Mouse (Mus musculus): ENCODE measurements at regions not wholly inside any gene's neighbourhood (a gene's known extent, or its start where the extent isn't known, plus 50 kb on each side); places are given as distances from the start of the nearest gene placed in this dataset.

DNA sequence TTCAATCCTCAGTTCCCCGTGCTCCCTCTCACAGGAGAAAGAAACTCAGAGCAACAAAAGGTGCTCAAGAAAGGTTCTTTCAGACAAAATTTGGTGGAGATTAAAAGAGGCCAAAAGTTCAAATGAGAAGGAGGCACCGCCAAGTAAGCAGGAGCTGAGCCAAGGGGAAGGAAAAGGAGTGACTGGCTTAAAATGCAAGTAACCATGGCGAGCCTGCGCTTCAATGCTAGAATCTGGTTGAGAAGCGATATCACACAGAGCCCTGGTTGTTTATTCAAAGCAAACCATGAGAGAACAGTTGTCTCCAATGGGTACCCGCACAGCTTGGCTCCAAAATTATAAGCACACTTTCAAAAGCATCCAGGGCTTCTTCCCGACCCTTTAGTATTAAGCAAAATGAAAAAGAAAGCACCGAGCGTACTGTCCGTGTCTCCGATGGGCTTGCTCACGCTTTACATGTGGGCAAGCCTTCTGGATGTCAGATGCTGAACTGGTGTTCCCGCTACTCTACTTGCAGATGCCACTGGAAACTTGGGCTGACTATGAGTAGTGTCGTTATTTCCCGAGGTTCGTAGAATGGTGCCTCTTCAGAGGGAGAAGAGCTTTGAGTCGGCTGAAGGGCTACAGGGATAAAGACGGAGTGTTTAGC lies 552.9 kb upstream of the Id4 start:
- H3K4me3 ChIP-seq (ENCODE audit: low read depth, low read length): no peak overlapping the region
- ATAC-seq (ENCODE audit: low FRiP score) (peak; percentile 58), DNase-seq (ENCODE audit: low spot score) (peak; percentile 83)
- H3K27ac ChIP-seq (ENCODE audit: low read depth, low read length): no peak overlapping the region
- WGBS: 43% methylated on average over 18 of the region's 18 CpGs
- H3K9ac ChIP-seq (replicated peaks; ENCODE audit: low read length, poor library complexity, severe bottlenecking): no peak overlapping the region
- no peaks in the 10 kb centered on the region for H3K9me3 ChIP-seq (ENCODE audit: low read length)
- no peaks in the 10 kb centered on the region for H3K4me1 ChIP-seq (ENCODE audit: insufficient read depth, low read length)
- no peaks in the 10 kb centered on the region for H3K36me3 ChIP-seq (ENCODE audit: insufficient read depth, low read length)
- no peak for TF ChIP-seq CTCF (IDR thresholded peaks at IDR 0.05)
- H3K27me3 ChIP-seq (ENCODE audit: insufficient read depth, low read length): no peaks in the 10 kb centered on the region
- no peak overlapping the region for H3K4me2 ChIP-seq (ENCODE audit: low read depth, low read length, poor library complexity, severe bottlenecking)

DNA sequence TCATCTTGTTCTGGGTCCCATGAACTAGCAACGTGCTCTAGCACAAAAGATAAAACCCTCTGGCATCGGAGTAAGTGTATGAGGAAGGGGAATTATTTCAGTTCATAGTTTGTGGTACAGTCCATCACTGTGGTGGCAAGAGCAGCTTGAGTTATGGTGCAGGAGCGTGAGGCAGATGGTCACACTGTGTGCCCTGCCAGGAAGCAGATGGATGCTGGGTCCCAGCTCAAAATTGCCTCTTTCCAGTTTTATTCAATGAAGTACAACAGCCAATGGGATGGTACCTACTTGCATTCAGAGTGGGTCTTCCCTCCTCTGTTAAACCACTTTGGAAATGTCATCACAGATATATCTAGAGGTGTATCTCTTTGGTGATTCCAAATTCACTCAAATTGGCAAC lies 551.7 kb upstream of the Id4 start:
- Histone ChIP-seq H3K9me3 (ENCODE audit: low read length) (no peaks in the 10 kb centered on the region), H3K27ac (ENCODE audit: low read depth, low read length) (no peak overlapping the region), H3K27me3 (ENCODE audit: insufficient read depth, low read length) (no peaks in the 10 kb centered on the region), H3K36me3 (ENCODE audit: insufficient read depth, low read length) (no peaks in the 10 kb centered on the region), H3K4me1 (ENCODE audit: insufficient read depth, low read length) (no peaks in the 10 kb centered on the region), H3K4me2 (ENCODE audit: low read depth, low read length, poor library complexity, severe bottlenecking) (no peak overlapping the region), H3K9ac (replicated peaks; ENCODE audit: low read length, poor library complexity, severe bottlenecking) (no peak overlapping the region), H3K4me3 (ENCODE audit: low read depth, low read length) (no peak overlapping the region)
- no peak for ATAC-seq (ENCODE audit: low FRiP score)
- TF ChIP-seq CTCF (IDR thresholded peaks at IDR 0.05): no peak
- no peak for DNase-seq (ENCODE audit: low spot score)
- 97% methylated on average over 3 of the region's 3 CpGs for WGBS

GRCm38 (mm10) chr13:47712507-47712906 lies 548.5 kb upstream of the Id4 start:
- WGBS: 92% methylated on average over 4 of the region's 4 CpGs

DNA sequence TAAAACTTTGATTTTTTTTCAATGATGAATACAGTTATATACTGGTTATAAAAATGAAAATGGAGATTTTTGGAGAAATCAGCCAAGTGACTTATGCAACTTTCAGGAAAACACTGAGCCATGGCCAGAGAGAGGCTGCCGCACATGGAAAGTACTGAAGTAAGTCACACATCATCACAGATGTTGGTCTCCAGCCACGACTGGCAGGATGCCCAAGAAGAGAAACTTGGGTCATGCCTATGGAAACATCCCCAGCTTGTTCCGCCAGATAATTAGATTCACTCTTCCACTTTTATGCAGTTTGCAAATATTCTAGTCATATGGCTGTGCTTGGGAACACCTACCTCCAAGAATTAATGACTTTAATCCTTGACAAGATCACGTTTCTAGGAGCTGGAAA lies 544.8 kb upstream of the Id4 start:
- DNase-seq (ENCODE audit: low spot score) (no peak), ATAC-seq (ENCODE audit: low FRiP score) (no peak)
- H3K36me3 ChIP-seq (ENCODE audit: insufficient read depth, low read length): no peaks in the 10 kb centered on the region
- no peak overlapping the region for H3K4me3 ChIP-seq (ENCODE audit: low read depth, low read length)
- H3K4me1 ChIP-seq (ENCODE audit: insufficient read depth, low read length): no peaks in the 10 kb centered on the region
- H3K27me3 ChIP-seq (ENCODE audit: insufficient read depth, low read length): no peaks in the 10 kb centered on the region
- no peak overlapping the region for H3K9ac ChIP-seq (replicated peaks; ENCODE audit: low read length, poor library complexity, severe bottlenecking)
- no peak overlapping the region for H3K27ac ChIP-seq (ENCODE audit: low read depth, low read length)
- 72% methylated on average over 4 of the region's 4 CpGs for WGBS
- H3K4me2 ChIP-seq (ENCODE audit: low read depth, low read length, poor library complexity, severe bottlenecking): no peak overlapping the region
- no peaks in the 10 kb centered on the region for H3K9me3 ChIP-seq (ENCODE audit: low read length)
- TF ChIP-seq CTCF (IDR thresholded peaks at IDR 0.05): no peak

More at GRCm38 (mm10) chr13:47712507-47712906, 548.5 kb upstream of the Id4 start:
- DNase-seq (ENCODE audit: low spot score) (no peak), ATAC-seq (ENCODE audit: low FRiP score) (no peak)
- no peaks in the 10 kb centered on the region for H3K27me3 ChIP-seq (ENCODE audit: insufficient read depth, low read length)
- no peak overlapping the region for H3K27ac ChIP-seq (ENCODE audit: low read depth, low read length)
- no peaks in the 10 kb centered on the region for H3K9me3 ChIP-seq (ENCODE audit: low read length)
- no peak for TF ChIP-seq CTCF (IDR thresholded peaks at IDR 0.05)
- no peak overlapping the region for H3K9ac ChIP-seq (replicated peaks; ENCODE audit: low read length, poor library complexity, severe bottlenecking)
- H3K36me3 ChIP-seq (ENCODE audit: insufficient read depth, low read length): no peaks in the 10 kb centered on the region
- H3K4me3 ChIP-seq (ENCODE audit: low read depth, low read length): no peak overlapping the region
- no peak overlapping the region for H3K4me2 ChIP-seq (ENCODE audit: low read depth, low read length, poor library complexity, severe bottlenecking)
- H3K4me1 ChIP-seq (ENCODE audit: insufficient read depth, low read length): no peaks in the 10 kb centered on the region

DNA sequence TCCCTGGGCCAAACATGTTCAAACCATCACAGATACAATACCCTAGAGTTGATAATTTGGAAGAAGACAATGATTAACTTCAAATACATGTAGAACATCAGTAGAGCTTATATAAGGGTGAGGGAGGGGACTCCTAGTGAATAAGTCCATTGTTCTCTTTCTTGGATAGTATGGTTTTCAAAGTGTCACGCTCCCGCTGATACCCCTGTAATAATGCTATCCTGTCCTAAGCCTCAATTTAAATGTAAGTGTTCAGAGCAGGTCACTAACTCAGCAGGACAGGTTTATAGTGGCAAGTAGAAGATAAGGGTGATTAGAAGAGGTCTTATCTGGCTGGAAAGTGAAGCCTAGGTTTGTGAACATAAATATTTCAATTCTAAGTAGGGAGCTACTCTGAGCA lies 540.4 kb upstream of the Id4 start:
- Histone ChIP-seq H3K9ac (replicated peaks; ENCODE audit: low read length, poor library complexity, severe bottlenecking) (no peak overlapping the region), H3K4me3 (ENCODE audit: low read depth, low read length) (no peak overlapping the region), H3K36me3 (ENCODE audit: insufficient read depth, low read length) (no peaks in the 10 kb centered on the region), H3K4me2 (ENCODE audit: low read depth, low read length, poor library complexity, severe bottlenecking) (no peak overlapping the region), H3K27me3 (ENCODE audit: insufficient read depth, low read length) (no peaks in the 10 kb centered on the region), H3K4me1 (ENCODE audit: insufficient read depth, low read length) (no peaks in the 10 kb centered on the region), H3K27ac (ENCODE audit: low read depth, low read length) (no peak overlapping the region), H3K9me3 (ENCODE audit: low read length) (no peaks in the 10 kb centered on the region)
- no peak for TF ChIP-seq CTCF (IDR thresholded peaks at IDR 0.05)
- ATAC-seq (ENCODE audit: low FRiP score) (no peak), DNase-seq (ENCODE audit: low spot score) (no peak)
- WGBS: 90% methylated on average over 2 of the region's 2 CpGs

- no peak overlapping the region for H3K9ac ChIP-seq (replicated peaks; ENCODE audit: low read length, poor library complexity, severe bottlenecking)
- no peak overlapping the region for H3K4me2 ChIP-seq (ENCODE audit: low read depth, low read length, poor library complexity, severe bottlenecking)
- H3K27ac ChIP-seq (ENCODE audit: low read depth, low read length): no peak overlapping the region
- no peak for DNase-seq (ENCODE audit: low spot score)
- ATAC-seq (ENCODE audit: low FRiP score): no peak
- no peaks in the 10 kb centered on the region for H3K9me3 ChIP-seq (ENCODE audit: low read length)
- 80% methylated on average over 1 of the region's 1 CpGs for WGBS
- H3K27me3 ChIP-seq (ENCODE audit: insufficient read depth, low read length): no peaks in the 10 kb centered on the region
- no peak overlapping the region for H3K4me3 ChIP-seq (ENCODE audit: low read depth, low read length)
- H3K4me1 ChIP-seq (ENCODE audit: insufficient read depth, low read length): no peaks in the 10 kb centered on the region
- H3K36me3 ChIP-seq (ENCODE audit: insufficient read depth, low read length): no peaks in the 10 kb centered on the region
- no peak for TF ChIP-seq CTCF (IDR thresholded peaks at IDR 0.05)
Observed at GRCm38 (mm10) chr13:47734415-47734814, 526.6 kb upstream of the Id4 start.

Measured in midbrain, postnatal 0 days (tissue).